8 mouse cellular contexts compared by ENCODE assay signal in the genomic region with DNA sequence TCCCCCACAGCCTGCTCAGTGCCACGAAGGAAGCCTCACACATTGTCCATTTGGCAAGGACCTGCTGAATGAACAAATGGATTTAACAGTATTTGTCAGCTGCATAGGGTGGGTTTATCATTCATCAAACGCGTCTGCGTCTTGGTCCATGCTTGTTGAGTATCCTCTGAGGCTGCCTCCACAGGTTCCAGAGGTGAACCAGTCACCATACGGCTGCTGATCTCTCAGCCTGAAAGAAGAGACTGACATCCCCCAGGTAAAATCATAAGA. TPM values are rescaled to one million over a fixed set of nuclear protein-coding genes. Genes with fewer than 3 reads are reported as not detected.
DNase-seq lines count a peak whose midpoint lies in the region; ATAC-seq and TF ChIP-seq lines count a peak whose summit lies in the region.

No protein-coding gene starts in this region.

- no peak for DNase-seq in layer of hippocampus, adult 2 months (ENCODE audit: low spot score in 2 of 2)
- DNase-seq in layer of hippocampus, postnatal 36 days: no peak
- no peak for DNase-seq in limb, embryonic 10.5 days (ENCODE audit: low spot score)
- DNase-seq in adrenal gland, adult 18-20 months (ENCODE audit: low spot score in 2 of 2): no peak
- DNase-seq in right cerebral cortex, postnatal 10 days (ENCODE audit: low spot score in 2 of 2): no peak
- DNase-seq in gastrocnemius, postnatal 14 days: no peak

- TF ChIP-seq CTCF in layer of hippocampus, adult 2 months (conservative IDR thresholded peaks at IDR 0.05): no peak

- WGBS in forebrain, embryonic 12.5 days: 19% methylated on average over 5 of the region's 5 CpGs
- WGBS in limb, embryonic 10.5 days: 17% methylated on average over 5 of the region's 5 CpGs
- 16% methylated on average over 5 of the region's 5 CpGs for WGBS in neural tube, embryonic 13.5 days

- peak; percentile 9; the same call in 1 of the 2 replicates for ATAC-seq in forebrain, embryonic 12.5 days (ENCODE audit: low FRiP score)
- no peak for ATAC-seq in neural tube, embryonic 13.5 days (ENCODE audit: low read depth)

- H3K4me2 ChIP-seq in forebrain, embryonic 12.5 days: peak overlapping the region; percentile 77
- H3K4me2 ChIP-seq in neural tube, embryonic 13.5 days: peak overlapping the region; percentile 82

- no peaks in the 10 kb centered on the region for H3K9me3 ChIP-seq in forebrain, embryonic 12.5 days
- H3K9me3 ChIP-seq in limb, embryonic 10.5 days (replicated peaks): no peaks in the 10 kb centered on the region
- no peaks in the 10 kb centered on the region for H3K9me3 ChIP-seq in neural tube, embryonic 13.5 days

- H3K36me3 ChIP-seq in forebrain, embryonic 12.5 days (replicated peaks): no peaks in the 10 kb centered on the region
- no peaks in the 10 kb centered on the region for H3K36me3 ChIP-seq in limb, embryonic 10.5 days
- no peaks in the 10 kb centered on the region for H3K36me3 ChIP-seq in neural tube, embryonic 13.5 days

- intact Hi-C loops in gastrocnemius, postnatal 14 days (cut with DNase I; ENCODE audit: low total_unique reads): no loop called here

- peaks cover 33% of the 10 kb centered on the region for H3K4me1 ChIP-seq in forebrain, embryonic 12.5 days
- H3K4me1 ChIP-seq in limb, embryonic 10.5 days: peaks cover 40% of the 10 kb centered on the region
- peaks cover 29% of the 10 kb centered on the region for H3K4me1 ChIP-seq in neural tube, embryonic 13.5 days (replicated peaks)

- H3K9ac ChIP-seq in forebrain, embryonic 12.5 days: peak overlapping the region; percentile 38; the same call in 1 of the 2 replicates
- peak overlapping the region; percentile 70; the same call in 1 of the 2 replicates for H3K9ac ChIP-seq in neural tube, embryonic 13.5 days

- H3K27ac ChIP-seq in layer of hippocampus, adult 2 months: peak overlapping the region; percentile 67; the same call in 1 of the 2 replicates
- H3K27ac ChIP-seq in forebrain, embryonic 12.5 days: peak overlapping the region; percentile 81
- H3K27ac ChIP-seq in limb, embryonic 10.5 days: no peak overlapping the region
- H3K27ac ChIP-seq in neural tube, embryonic 13.5 days (replicated peaks): no peak overlapping the region

- peaks cover 84% of the 10 kb centered on the region for H3K27me3 ChIP-seq in forebrain, embryonic 12.5 days
- H3K27me3 ChIP-seq in limb, embryonic 10.5 days (ENCODE audit: low read depth, poor library complexity, severe bottlenecking): peaks cover 79% of the 10 kb centered on the region
- H3K27me3 ChIP-seq in neural tube, embryonic 13.5 days: peaks cover 63% of the 10 kb centered on the region

- no peak overlapping the region; the same call in 1 of the 2 replicates for H3K4me3 ChIP-seq in layer of hippocampus, adult 2 months
- H3K4me3 ChIP-seq in forebrain, embryonic 12.5 days (replicated peaks): peak overlapping the region; percentile 40
- H3K4me3 ChIP-seq in limb, embryonic 10.5 days: peak overlapping the region; percentile 50
- peak overlapping the region; percentile 43 for H3K4me3 ChIP-seq in neural tube, embryonic 13.5 days

RNA-seq across cellular contexts. Expression of a gene that starts 27.7 kb away (rescaled TPM):
- 10 to 100 TPM; 17.1 to 19.1 TPM for total RNA-seq in layer of hippocampus, adult 2 months (2021)
- total RNA-seq in layer of hippocampus, postnatal 36 days (2021): 10 to 100 TPM; 16.1 to 16.9 TPM
- polyA plus RNA-seq in forebrain, embryonic 12.5 days (2016; fragmentation: Nextera tagmentation; extraction: Ambion mirVana): 2.5 and 3.7 TPM in 2 replicates
- 2.9 and 3.3 TPM in 2 replicates for polyA plus RNA-seq in limb, embryonic 10.5 days (2016; fragmentation: Nextera tagmentation; extraction: Ambion mirVana)
- polyA plus RNA-seq in neural tube, embryonic 13.5 days (2015; fragmentation: Nextera tagmentation; extraction: Ambion mirVana): 5.8 and 6.8 TPM in 2 replicates
- 10 to 100 TPM; 11.0 to 13.5 TPM for total RNA-seq in adrenal gland, adult 18-20 months (2021)
- total RNA-seq in gastrocnemius, postnatal 14 days (2021): 1 to 10 TPM; 3.9 to 5.4 TPM

Comparison
In these comparisons a context has a peak if more than half of its experiments do, and no peak if none do; other contexts are left out.
1. H3K27ac ChIP-seq: peak in layer of hippocampus, adult 2 months (single experiment) and forebrain, embryonic 12.5 days (single experiment); none in limb, embryonic 10.5 days (single experiment) and neural tube, embryonic 13.5 days (single experiment).